Mouse (Mus musculus) adipocyte (in vitro differentiated cells): ENCODE results near the gene Yipf2.
"Not testable (repeated sequence)": the region's sequence is repeated elsewhere in the genome, so short reads cannot be mapped to it uniquely, and the experiment has no call there.

ENCODE experiments used
- DNase-seq: peaks from one replicate; pipeline ENCODE4 v3.0.0-alpha.2; 2016; ENCODE audit warnings: low spot score

The Yipf2 gene

GRCm38 (mm10) chr9:21598198-21598597 is 5.6 kb upstream of the Yipf2 start:
- DNase-seq: peak; percentile 53

- no peak for DNase-seq
These were observed 2.2 kb upstream of the Yipf2 start for GRCm38 (mm10) chr9:21594838-21595237.

- not testable (repeated sequence) for DNase-seq
These were observed 1.7 kb upstream of the Yipf2 start for GRCm38 (mm10) chr9:21594350-21594749.

GRCm38 (mm10) chr9:21593122-21593721 is 594 bp upstream of the Yipf2 start:
- DNase-seq: peak; percentile 40

- DNase-seq: no peak
These were observed 561 bp downstream of the Yipf2 start for GRCm38 (mm10) chr9:21591831-21592702.

GRCm38 (mm10) chr9:21591127-21591830 is 1.3 kb downstream of the Yipf2 start:
- no peak for DNase-seq

GRCm38 (mm10) chr9:21589538-21589937 is 3.1 kb downstream of the Yipf2 start:
- no peak for DNase-seq

GRCm38 (mm10) chr9:21588350-21588749 is 4.3 kb downstream of the Yipf2 start:
- DNase-seq: no peak

GRCm38 (mm10) chr9:21587678-21588349 is 4.8 kb downstream of the Yipf2 start:
- no peak for DNase-seq

GRCm38 (mm10) chr9:21585401-21585800 is 7.2 kb downstream of the Yipf2 start:
- DNase-seq: no peak

GRCm38 (mm10) chr9:21578226-21578625 is 14.4 kb downstream of the Yipf2 start:
- DNase-seq: no peak

GRCm38 (mm10) chr9:21576286-21576685 is 16.3 kb downstream of the Yipf2 start:
- DNase-seq: no peak

GRCm38 (mm10) chr9:21575253-21575652 is 17.4 kb downstream of the Yipf2 start:
- DNase-seq: no peak

- no peak for DNase-seq
These were observed 18.4 kb downstream of the Yipf2 start for GRCm38 (mm10) chr9:21574012-21574801.

- no peak for DNase-seq
These were observed 23.9 kb downstream of the Yipf2 start for GRCm38 (mm10) chr9:21568657-21569255.

GRCm38 (mm10) chr9:21567051-21567450 is 25.6 kb downstream of the Yipf2 start:
- no peak for DNase-seq

GRCm38 (mm10) chr9:21566538-21566937 is 26.1 kb downstream of the Yipf2 start:
- no peak for DNase-seq

- DNase-seq: no peak
These were observed 27.5 kb downstream of the Yipf2 start for GRCm38 (mm10) chr9:21565004-21565586.

- no peak for DNase-seq
These were observed 28.2 kb downstream of the Yipf2 start for GRCm38 (mm10) chr9:21564420-21564819.

GRCm38 (mm10) chr9:21559151-21559550 is 33.5 kb downstream of the Yipf2 start:
- DNase-seq: no peak

GRCm38 (mm10) chr9:21558366-21558765 is 34.3 kb downstream of the Yipf2 start:
- DNase-seq: no peak
